8 mouse cellular contexts compared by ENCODE assay signal in genomic region chr3:95282865-95283588, GRCm38 (mm10). TPM values are rescaled to one million over a fixed set of nuclear protein-coding genes. Genes with fewer than 3 reads are reported as not detected.
DNase-seq lines count a peak whose midpoint lies in the region; ATAC-seq lines count a peak whose summit lies in the region.

No protein-coding gene starts in this region.

- peak overlapping the region; percentile 85 for H3K9ac ChIP-seq in hindbrain, embryonic 16.5 days (ENCODE audit: low read depth, low read length)

- peak overlapping the region; percentile 91 for H3K4me2 ChIP-seq in hindbrain, embryonic 16.5 days (ENCODE audit: low read length)

- H3K27me3 ChIP-seq in hindbrain, embryonic 16.5 days (replicated peaks; ENCODE audit: control insufficient read depth, insufficient read depth, low read length), result no peaks in the 10 kb centered on the region

- peak overlapping the region; percentile 95 for H3K27ac ChIP-seq in hindbrain, embryonic 16.5 days (ENCODE audit: low read depth, low read length)

- intact Hi-C loops in left cerebral cortex, postnatal 14 days (cut with DNase I), result loop anchor here (5.0 kb wide), 2 partner anchors 34 to 56 kb away; partner anchors contain the start of gene Cdc42se1

- peak; percentile 24 for DNase-seq in T-cell, adult 2 months (ENCODE audit: low spot score)
- peak; percentile 79 to 83 for DNase-seq in cerebellum, postnatal 36 days
- peak; percentile 84 for DNase-seq in gastrocnemius, adult 18-20 months (ENCODE audit: low spot score)
- peak; percentile 64 to 72 for DNase-seq in left cerebral cortex, postnatal 14 days (ENCODE audit: low spot score in 2 of 2)
- DNase-seq in right cerebral cortex, postnatal 25 days, result peak; percentile 75
- peak; percentile 71 to 83 for DNase-seq in urinary bladder, postnatal 36 days (ENCODE audit: low spot score in 2 of 2)

- peaks cover 18% of the 10 kb centered on the region for H3K4me1 ChIP-seq in hindbrain, embryonic 16.5 days (ENCODE audit: control insufficient read depth, insufficient read depth, low read depth, low read length)

- under 1% methylated on average over 49 of the region's 51 CpGs for WGBS in hindbrain, embryonic 16.5 days

- H3K4me3 ChIP-seq in hindbrain, embryonic 16.5 days (ENCODE audit: low read length), result peak overlapping the region; percentile 54

- H3K36me3 ChIP-seq in hindbrain, embryonic 16.5 days (ENCODE audit: control insufficient read depth, insufficient read depth, low read length), result no peaks in the 10 kb centered on the region

- peak; percentile 63 for ATAC-seq in hindbrain, embryonic 16.5 days
- peak; percentile 56 for ATAC-seq in megakaryocyte-erythroid progenitor cell, adult 5-6 weeks (replicated peaks; ENCODE audit: low FRiP score, low TSS enrichment, poor library complexity, severe bottlenecking)

- H3K9me3 ChIP-seq in hindbrain, embryonic 16.5 days (ENCODE audit: control insufficient read depth, low read length), result no peaks in the 10 kb centered on the region

RNA-seq across cellular contexts. Expression of gene Prune1, which starts 1.2 kb away (rescaled TPM):
- total RNA-seq in gastrocnemius, adult 18-20 months (2021), result 10 to 100 TPM; 51.3 to 56.0 TPM
- polyA plus RNA-seq in hindbrain, embryonic 16.5 days (2015; fragmentation: Nextera tagmentation; extraction: Ambion mirVana), result 77.6 and 79.9 TPM in 2 replicates
- 10 to 100 TPM; 31.7 to 32.3 TPM for total RNA-seq in left cerebral cortex, postnatal 14 days (2021)
- total RNA-seq in megakaryocyte-erythroid progenitor cell, adult 5-6 weeks (2014; fragmentation: Nextera tagmentation), result 20.2 and 24.8 TPM in 2 replicates
- total RNA-seq in megakaryocyte-erythroid progenitor cell, adult 5-6 weeks (2017), result 10.1 and 14.6 TPM in 2 replicates

RNA-seq across cellular contexts. Expression of gene Mindy1, which starts 1.9 kb away (rescaled TPM):
- total RNA-seq in gastrocnemius, adult 18-20 months (2021), result 10 to 100 TPM; 29.7 to 30.6 TPM
- polyA plus RNA-seq in hindbrain, embryonic 16.5 days (2015; fragmentation: Nextera tagmentation; extraction: Ambion mirVana), result 35.8 and 36.3 TPM in 2 replicates
- total RNA-seq in left cerebral cortex, postnatal 14 days (2021), result 10 to 100 TPM; 23.5 to 25.5 TPM
- 36.8 and 46.9 TPM in 2 replicates for total RNA-seq in megakaryocyte-erythroid progenitor cell, adult 5-6 weeks (2014; fragmentation: Nextera tagmentation)
- 37.5 and 45.3 TPM in 2 replicates for total RNA-seq in megakaryocyte-erythroid progenitor cell, adult 5-6 weeks (2017)

RNA-seq across cellular contexts. Expression of gene Anxa9, which starts 23.9 kb away (rescaled TPM):
- under 1 TPM in 1 of 2 experiments, not detected in 1; 0.17 TPM for total RNA-seq in gastrocnemius, adult 18-20 months (2021)
- polyA plus RNA-seq in hindbrain, embryonic 16.5 days (2015; fragmentation: Nextera tagmentation; extraction: Ambion mirVana), result 0.35 TPM in 2 replicates
- under 1 TPM; 0.64 to 0.89 TPM for total RNA-seq in left cerebral cortex, postnatal 14 days (2021)
- 25.5 and 35.5 TPM in 2 replicates for total RNA-seq in megakaryocyte-erythroid progenitor cell, adult 5-6 weeks (2014; fragmentation: Nextera tagmentation)
- 15.6 and 16.7 TPM in 2 replicates for total RNA-seq in megakaryocyte-erythroid progenitor cell, adult 5-6 weeks (2017)

RNA-seq across cellular contexts. Expression of gene Cers2, which starts 31.6 kb away (rescaled TPM):
- 10 to 100 TPM; 14.7 to 22.1 TPM for total RNA-seq in gastrocnemius, adult 18-20 months (2021)
- polyA plus RNA-seq in hindbrain, embryonic 16.5 days (2015; fragmentation: Nextera tagmentation; extraction: Ambion mirVana), result 97.4 and 102 TPM in 2 replicates
- total RNA-seq in left cerebral cortex, postnatal 14 days (2021), result 10 to 100 TPM; 39.1 to 46.8 TPM
- total RNA-seq in megakaryocyte-erythroid progenitor cell, adult 5-6 weeks (2014; fragmentation: Nextera tagmentation), result 199 and 268 TPM in 2 replicates
- total RNA-seq in megakaryocyte-erythroid progenitor cell, adult 5-6 weeks (2017), result 118 and 125 TPM in 2 replicates

RNA-seq across cellular contexts. Expression of gene Bnipl, which starts 32.0 kb away (rescaled TPM):
- not detected for total RNA-seq in gastrocnemius, adult 18-20 months (2021)
- polyA plus RNA-seq in hindbrain, embryonic 16.5 days (2015; fragmentation: Nextera tagmentation; extraction: Ambion mirVana), result 0.20 TPM in 1 of 2 replicates, not detected in the other
- total RNA-seq in left cerebral cortex, postnatal 14 days (2021), result under 1 TPM in 1 of 2 experiments, not detected in 1; 0.33 TPM
- total RNA-seq in megakaryocyte-erythroid progenitor cell, adult 5-6 weeks (2014; fragmentation: Nextera tagmentation), result not detected in 2 replicates
- not detected in 2 replicates for total RNA-seq in megakaryocyte-erythroid progenitor cell, adult 5-6 weeks (2017)

Comparison
In these comparisons a context has a peak if more than half of its experiments do, and no peak if none do; other contexts are left out.
1. Peak in every context shown above with its lines: DNase-seq, ATAC-seq, H3K4me3 ChIP-seq and H3K27ac ChIP-seq.
2. DNase-seq: peak in every context shown above with its lines; median percentile 84 in gastrocnemius, adult 18-20 months; 81 in cerebellum, postnatal 36 days; 77 in urinary bladder, postnatal 36 days; 75 in right cerebral cortex, postnatal 25 days; 68 in left cerebral cortex, postnatal 14 days; 24 in T-cell, adult 2 months.
3. RNA of gene Anxa9, which starts 23.9 kb away (total RNA-seq): 15.6 to 35.5 TPM in megakaryocyte-erythroid progenitor cell, adult 5-6 weeks; 0.64 to 0.89 TPM in left cerebral cortex, postnatal 14 days and 0.17 TPM in gastrocnemius, adult 18-20 months; every median in the first group is over 4 times any median in the second.